Mouse (Mus musculus) T-helper 2 cell (primary cell): ENCODE measurements around the gene Lum.

ENCODE experiments used
- in situ Hi-C: fragments of 300-600 bp; cut with MboI, MseI; formaldehyde crosslinking; loops from one replicate; pipeline ENCODE4 v1.15.1; 2025; ENCODE audit warnings: high pct_unique_total_duplicates

Gene Lum

GRCm38 (mm10) chr10:97564957-97565856 lies at the start of gene Lum:
Gene Lum (plus strand): TSS chr10:97565128.
- in situ Hi-C loops = no loop called here

GRCm38 (mm10) chr10:97523366-97523765 lies 41.6 kb upstream of the Lum start:
- in situ Hi-C loops = no loop called here

GRCm38 (mm10) chr10:97535697-97536096 lies 29.2 kb upstream of the Lum start:
- in situ Hi-C loops = no loop called here

- in situ Hi-C loops = no loop called here
Measured at GRCm38 (mm10) chr10:97536921-97537320, 28.0 kb upstream of the Lum start.

- in situ Hi-C loops = no loop called here
Measured at GRCm38 (mm10) chr10:97538202-97538601, 26.7 kb upstream of the Lum start.

- in situ Hi-C loops = no loop called here
Measured at GRCm38 (mm10) chr10:97547740-97548139, 17.2 kb upstream of the Lum start.

- in situ Hi-C loops = no loop called here
Measured at GRCm38 (mm10) chr10:97567489-97568135, 2.7 kb downstream of the Lum start.

GRCm38 (mm10) chr10:97582543-97583231 lies 17.8 kb downstream of the Lum start:
- in situ Hi-C loops = no loop called here

GRCm38 (mm10) chr10:97584176-97584575 lies 19.2 kb downstream of the Lum start:
- in situ Hi-C loops = no loop called here

- in situ Hi-C loops = no loop called here
Measured at GRCm38 (mm10) chr10:97587159-97587558, 22.2 kb downstream of the Lum start.

GRCm38 (mm10) chr10:97589574-97589973 lies 24.6 kb downstream of the Lum start:
- in situ Hi-C loops = no loop called here

GRCm38 (mm10) chr10:97591036-97591435 lies 26.1 kb downstream of the Lum start:
- in situ Hi-C loops = no loop called here

GRCm38 (mm10) chr10:97591685-97592084 lies 26.8 kb downstream of the Lum start:
- in situ Hi-C loops = no loop called here

- in situ Hi-C loops = no loop called here
Measured at GRCm38 (mm10) chr10:97595680-97596079, 30.8 kb downstream of the Lum start.

- in situ Hi-C loops = no loop called here
Measured at GRCm38 (mm10) chr10:97601744-97602143, 36.8 kb downstream of the Lum start.

GRCm38 (mm10) chr10:97603256-97603655 lies 38.3 kb downstream of the Lum start:
- in situ Hi-C loops = no loop called here

GRCm38 (mm10) chr10:97606579-97606978 lies 41.7 kb downstream of the Lum start, which contains the start of gene Kera:
Gene Kera (plus strand): TSS chr10:97606879.
- in situ Hi-C loops = no loop called here
